Mouse (Mus musculus) c-Kit-negative CD71-positive TER-119-positive erythroid progenitor cells, embryonic 14.5 days (primary cell): ENCODE measurements around the gene Olfr1208.

Source experiments
- DNase-seq: peaks from one replicate; pipeline ENCODE4 v3.0.0-alpha.2; 2013; ENCODE audit warnings: low read depth, low spot score

Olfr1208 gene

GRCm38 (mm10) chr2:88902211-88902610 lies at the start of gene Olfr1208:
TSS of gene Olfr1208 (minus strand) at chr2:88902311.
- no peak for DNase-seq

- no peak for DNase-seq
Observed at GRCm38 (mm10) chr2:88938011-88938410, 35.9 kb upstream of the Olfr1208 start, which contains the start of gene Olfr1211. TSS of gene Olfr1211 (minus strand) at chr2:88938111.

GRCm38 (mm10) chr2:88915057-88915456 lies 12.9 kb upstream of the Olfr1208 start, which contains the start of gene Olfr1209:
TSS of gene Olfr1209 (minus strand) at chr2:88915157.
- DNase-seq, result no peak

- DNase-seq, result no peak
Observed at GRCm38 (mm10) chr2:88862931-88863330, 39.2 kb downstream of the Olfr1208 start, which contains the start of gene Olfr1206. TSS of gene Olfr1206 (plus strand) at chr2:88863231.

GRCm38 (mm10) chr2:88848992-88849391 lies 53.1 kb downstream of the Olfr1208 start, which contains the start of gene Olfr1204:
TSS of gene Olfr1204 (plus strand) at chr2:88849292.
- no peak for DNase-seq
